Mouse (Mus musculus) CH12.LX (cell line): ENCODE measurements around the gene Thumpd2. TPM values are rescaled to one million over a fixed set of nuclear protein-coding genes. Genes with fewer than 3 reads are reported as not detected.

ENCODE experiments used
- DNase-seq: peaks from one replicate; pipeline ENCODE4 v3.0.0-alpha.2; 2013; ENCODE audit errors: extremely low read depth
- H3K27ac ChIP-seq: 2 replicates; pipeline ENCODE4 v1.5.1; 2012; ENCODE audit warnings: low read depth, mild to moderate bottlenecking, control low read depth, moderate library complexity; ENCODE audit not compliant: insufficient read depth
- H3K27me3 ChIP-seq: replicated peaks from 2 replicates; pipeline ENCODE3; 2012; ENCODE audit warnings: inconsistent platforms
- H3K36me3 ChIP-seq, 2 experiments: replicated peaks in 1 of 2; 2 replicates each; pipeline versions ENCODE3 to v1.6.1; 2012; ENCODE audit warnings: inconsistent platforms in 1 of 2, low read length in 1 of 2, mild to moderate bottlenecking in 1 of 2, mixed read lengths in 1 of 2, moderate library complexity in 1 of 2; ENCODE audit not compliant: control insufficient read depth in 1 of 2, insufficient read depth in 1 of 2
- H3K4me1 ChIP-seq, 2 experiments: 2 replicates each; pipeline ENCODE4 v1.6.1; 2012; ENCODE audit warnings: inconsistent platforms in 1 of 2, moderate library complexity in 1 of 2; ENCODE audit not compliant: insufficient read depth in 2 of 2, control insufficient read depth in 1 of 2
- H3K4me2 ChIP-seq: 2 replicates; pipeline ENCODE4 v1.6.1; 2012; ENCODE audit warnings: low read depth, mild to moderate bottlenecking, control low read depth; ENCODE audit not compliant: poor library complexity, insufficient read depth, severe bottlenecking
- H3K4me3 ChIP-seq, 3 experiments: fragments of 150-350 bp in 1 of 3; sonication (generic) in 1 of 3; replicated peaks in 1 of 3; 2 replicates each; pipeline versions ENCODE3 to v1.5.1; 2011 to 2012; ENCODE audit warnings: low read depth in 2 of 3, low read length in 2 of 3, mild to moderate bottlenecking in 2 of 3, moderate library complexity in 2 of 3, control low read depth in 1 of 3, improper control_type of control experiment in 1 of 3, inconsistent platforms in 1 of 3, mixed read lengths in 1 of 3; ENCODE audit not compliant: poor library complexity in 1 of 3
- H3K79me2 ChIP-seq: replicated peaks from 2 replicates; pipeline ENCODE4 v1.6.1; 2012; ENCODE audit warnings: mild to moderate bottlenecking, moderate library complexity; ENCODE audit not compliant: control insufficient read depth, poor library complexity, insufficient read depth, severe bottlenecking; ENCODE audit errors: extremely low read depth
- H3K9ac ChIP-seq: 2 replicates; pipeline ENCODE4 v1.6.1; 2012; ENCODE audit warnings: low read depth, mild to moderate bottlenecking, control low read depth, moderate library complexity; ENCODE audit not compliant: insufficient read depth
- H3K9me3 ChIP-seq: replicated peaks from 2 replicates; pipeline ENCODE3; 2012; ENCODE audit warnings: low read length, inconsistent platforms, mixed read lengths
- BHLHE40 ChIP-seq: IDR thresholded peaks from 2 replicates; pipeline ENCODE4 v1.6.1; 2011; ENCODE audit warnings: mild to moderate bottlenecking, low read depth, low read length, improper control_type of control experiment
- CHD1 ChIP-seq: IDR thresholded peaks from 2 replicates; pipeline ENCODE4 v1.6.1; 2012; ENCODE audit warnings: low read depth, low read length, improper control_type of control experiment, inconsistent platforms
- CHD2 ChIP-seq: IDR thresholded peaks from 2 replicates; pipeline ENCODE4 v1.6.1; 2011; ENCODE audit warnings: low read length, improper control_type of control experiment
- HCFC1 ChIP-seq: IDR thresholded peaks from 2 replicates; pipeline ENCODE4 v1.6.1; 2012; ENCODE audit warnings: low read depth, mild to moderate bottlenecking, inconsistent platforms, low read length, improper control_type of control experiment
- IRF4 ChIP-seq: IDR thresholded peaks from 2 replicates; pipeline ENCODE4 v1.6.1; 2014; ENCODE audit warnings: low read depth, mild to moderate bottlenecking, inconsistent platforms, low read length, improper control_type of control experiment
- JUN ChIP-seq: IDR thresholded peaks from 2 replicates; pipeline ENCODE4 v1.6.1; 2011; ENCODE audit warnings: low read depth, mild to moderate bottlenecking, low read length, improper control_type of control experiment, moderate library complexity; ENCODE audit not compliant: insufficient read depth
- JUND ChIP-seq: conservative IDR thresholded peaks from 2 replicates; pipeline ENCODE4 v1.6.1; 2011; ENCODE audit warnings: low read depth, low read length, improper control_type of control experiment
- MAFK ChIP-seq: IDR thresholded peaks from 2 replicates; pipeline ENCODE4 v1.6.1; 2011; ENCODE audit warnings: low read length, improper control_type of control experiment; ENCODE audit not compliant: insufficient replicate concordance
- MAX ChIP-seq: IDR thresholded peaks from 2 replicates; pipeline ENCODE4 v1.6.1; 2011; ENCODE audit warnings: low read length, improper control_type of control experiment
- MAZ ChIP-seq: IDR thresholded peaks from 2 replicates; pipeline ENCODE4 v1.6.1; 2012; ENCODE audit warnings: low read depth, mild to moderate bottlenecking, inconsistent platforms, low read length, improper control_type of control experiment, moderate library complexity
- MYC ChIP-seq: IDR thresholded peaks from 2 replicates; pipeline ENCODE4 v1.6.1; 2011; ENCODE audit warnings: low read depth, mild to moderate bottlenecking, improper control_type of control experiment, low read length
- NELFE ChIP-seq: IDR thresholded peaks from 2 replicates; pipeline ENCODE4 v1.6.1; 2011; ENCODE audit warnings: low read depth, low read length, improper control_type of control experiment
- PAX5 ChIP-seq: IDR thresholded peaks from 2 replicates; pipeline ENCODE4 v1.6.1; 2012; ENCODE audit warnings: low read length, inconsistent platforms, mixed read lengths
- POLR2AphosphoS2 ChIP-seq: IDR thresholded peaks from 2 replicates; pipeline ENCODE4 v1.6.1; 2011; ENCODE audit warnings: low read depth, low read length, improper control_type of control experiment
- RCOR1 ChIP-seq: conservative IDR thresholded peaks from 2 replicates; pipeline ENCODE4 v1.6.1; 2012; ENCODE audit warnings: low read depth, mild to moderate bottlenecking, inconsistent platforms, low read length, improper control_type of control experiment
- SIN3A ChIP-seq: IDR thresholded peaks from 2 replicates; pipeline ENCODE4 v1.6.1; 2012; ENCODE audit warnings: low read length, improper control_type of control experiment, inconsistent platforms
- SMC3 ChIP-seq: IDR thresholded peaks from 2 replicates; pipeline ENCODE4 v1.6.1; 2011; ENCODE audit warnings: low read depth, low read length, improper control_type of control experiment
- ZC3H11A ChIP-seq: IDR thresholded peaks from 2 replicates; pipeline ENCODE4 v1.6.1; 2012; ENCODE audit warnings: low read depth, mild to moderate bottlenecking, inconsistent platforms, low read length, improper control_type of control experiment
- ZMIZ1 ChIP-seq: IDR thresholded peaks from 2 replicates; pipeline ENCODE4 v1.6.1; 2012; ENCODE audit warnings: low read depth, mild to moderate bottlenecking, inconsistent platforms, low read length, improper control_type of control experiment
- ZNF384 ChIP-seq: IDR thresholded peaks from 2 replicates; pipeline ENCODE4 v1.6.1; 2012; ENCODE audit warnings: low read depth, low read length, improper control_type of control experiment, inconsistent platforms
- dilution Hi-C: fragments of 300-500 bp; cut with MboI; formaldehyde crosslinking; loops from 2 replicates; pipeline ENCODE4 v1.14.3; 2020; ENCODE audit warnings: low sequenced_read_pairs; ENCODE audit not compliant: extremely low pct_unique_long_range_greater_than_20kb, extremely low pct_ligation_motif_present
- in situ Hi-C: fragments of 300-500 bp; cut with MboI; formaldehyde crosslinking; loops from 3 replicates; pipeline ENCODE4 v1.14.3; 2019; ENCODE audit warnings: low sequenced_read_pairs, low pct_ligation_motif_present, low pct_unique_long_range_greater_than_20kb, mixed read lengths
- polyA plus RNA-seq: library from polyadenylated mRNA; unstranded; fragments of >175 nt; gene quantifications from 2 replicates; pipeline ENCODE4 v1.2.1, GENCODE M21; 2012; ENCODE audit warnings: low read depth; ENCODE audit not compliant: insufficient read length
- total RNA-seq, 2 experiments: library from RNA; depleted of rRNA; stranded (reverse); fragments of 300-350 nt in 1 of 2; fragments of >200 nt in 1 of 2; gene quantifications; 2 replicates each; pipeline ENCODE4 v1.2.3; 2012 to 2014

Gene Thumpd2
- total and polyA plus RNA-seq, 3 experiments: 5.4 to 9.0 (median 7.6) TPM

DNA sequence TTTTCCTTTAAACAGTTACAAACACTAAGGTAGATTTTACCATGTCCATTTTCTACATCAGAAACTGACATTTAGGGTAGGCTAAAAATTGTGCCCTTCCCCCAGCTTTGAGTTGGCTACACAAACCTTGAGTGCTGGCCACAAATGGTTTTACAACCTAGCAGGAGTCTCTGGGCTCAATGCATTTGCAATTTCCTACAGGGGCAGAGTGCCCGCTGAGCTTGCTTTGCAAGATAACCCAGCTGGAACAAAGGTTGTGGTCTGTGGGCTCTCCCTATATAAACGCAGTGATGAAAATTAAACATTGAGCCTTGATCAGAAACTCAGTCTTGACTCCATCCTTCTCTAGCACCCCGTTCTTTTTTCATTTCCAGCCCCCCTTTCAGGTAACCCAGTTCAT, 8.8 kb downstream of the Thumpd2 start:
- H3K9me3 ChIP-seq: no peaks in the 10 kb centered on the region
- dilution Hi-C loops: no loop called here
- H3K36me3 ChIP-seq: peaks cover 28 to 70% of the 10 kb centered on the region in 2 experiments
- H3K9ac ChIP-seq: no peak overlapping the region
- no peak for DNase-seq
- H3K4me2 ChIP-seq: no peak overlapping the region
- H3K27ac ChIP-seq: no peak overlapping the region
- in situ Hi-C loops: no loop called here
- no peak overlapping the region for H3K4me3 ChIP-seq
- H3K27me3 ChIP-seq: no peaks in the 10 kb centered on the region
- no peaks in the 10 kb centered on the region for H3K4me1 ChIP-seq
- TF ChIP-seq MAZ: no peak
- no peak for TF ChIP-seq JUN
- no peak for TF ChIP-seq MYC
- TF ChIP-seq JUND: no peak
- no peak for TF ChIP-seq ZNF384
- no peak for TF ChIP-seq RCOR1
- no peak for TF ChIP-seq HCFC1
- no peak for TF ChIP-seq PAX5
- TF ChIP-seq MAFK: no peak
- TF ChIP-seq MAX: no peak
- no peak for TF ChIP-seq POLR2AphosphoS2
- TF ChIP-seq BHLHE40: no peak
- TF ChIP-seq CHD2: no peak
- TF ChIP-seq ZMIZ1: no peak
- no peak for TF ChIP-seq NELFE
- no peak for TF ChIP-seq SIN3A
- no peak for TF ChIP-seq CHD1
- TF ChIP-seq SMC3: no peak
- TF ChIP-seq ZC3H11A: no peak
- no peaks in the 10 kb centered on the region for H3K79me2 ChIP-seq

DNA sequence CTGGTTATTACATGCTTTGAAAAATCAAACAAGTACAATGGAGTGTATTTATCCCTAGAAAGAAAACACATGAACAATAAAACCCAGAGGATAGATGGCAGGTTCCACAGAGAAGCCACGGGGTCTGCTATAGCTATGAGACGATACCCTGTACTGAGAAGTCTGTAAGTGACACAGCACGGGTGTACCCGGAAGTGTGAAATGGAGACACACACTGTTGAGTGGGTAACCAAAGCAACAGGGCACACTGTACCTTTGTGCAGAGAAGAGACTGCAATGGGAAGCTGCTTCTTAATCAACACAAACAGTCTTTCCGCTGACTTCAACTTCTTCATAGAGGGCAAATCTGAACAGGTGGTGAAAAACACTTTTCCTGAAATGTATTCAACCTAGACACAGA, 9.4 kb downstream of the Thumpd2 start:
- H3K79me2 ChIP-seq: no peaks in the 10 kb centered on the region
- no peak overlapping the region for H3K4me3 ChIP-seq
- TF ChIP-seq MAZ: no peak
- TF ChIP-seq SMC3: no peak
- TF ChIP-seq MAX: no peak
- TF ChIP-seq CHD2: no peak
- no peak for TF ChIP-seq IRF4
- no peak for TF ChIP-seq SIN3A
- in situ Hi-C loops (no loop called here), dilution Hi-C loops (no loop called here)
- peaks cover 27 to 71% of the 10 kb centered on the region in 2 experiments for H3K36me3 ChIP-seq
- no peak for DNase-seq
- no peak overlapping the region for H3K9ac ChIP-seq
- no peak overlapping the region for H3K27ac ChIP-seq
- no peaks in the 10 kb centered on the region for H3K9me3 ChIP-seq
- H3K4me2 ChIP-seq: no peak overlapping the region
- no peaks in the 10 kb centered on the region for H3K27me3 ChIP-seq
- H3K4me1 ChIP-seq: no peaks in the 10 kb centered on the region
